Mouse (Mus musculus) gonadal fat pad, adult 2 months (tissue): ENCODE results near the gene Olfr1100. TPM values are rescaled to one million over a fixed set of nuclear protein-coding genes. Genes with fewer than 3 reads are reported as not detected.

Source experiments
- DNase-seq: peaks from one replicate; pipeline ENCODE4 v3.0.0-alpha.2; 2012; ENCODE audit warnings: low read depth
- polyA plus RNA-seq: library from polyadenylated mRNA; depleted of rRNA; stranded (reverse); fragments of >200 nt; gene quantifications from 2 replicates; pipeline ENCODE4 v1.2.3, GENCODE M21; 2012; rRNA removed

Gene Olfr1100
- not detected in 2 replicates for polyA plus RNA-seq

GRCm38 (mm10) chr2:86979854-86980253 lies at the start of gene Olfr1100:
Olfr1100 (minus strand) TSS chr2:86979954.
- no peak for DNase-seq

DNA sequence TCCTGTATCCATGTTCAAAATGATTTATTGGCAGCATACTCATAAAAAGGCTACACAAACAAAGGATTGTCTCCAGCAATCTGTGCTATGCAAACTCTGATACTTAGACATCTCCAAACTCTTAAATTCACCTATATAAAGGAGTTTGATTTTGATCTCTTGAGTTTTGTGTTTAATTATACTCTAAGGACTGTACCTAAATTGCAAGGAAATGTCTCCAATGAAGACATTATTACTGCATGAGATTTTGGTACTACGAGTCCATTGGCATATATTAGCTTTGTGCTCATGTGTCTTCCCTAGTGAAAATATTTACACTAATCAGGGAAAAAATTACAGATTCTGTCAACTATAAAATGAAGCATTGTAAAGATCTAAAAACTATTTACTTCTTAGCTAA lies 47.2 kb upstream of the Olfr1100 start, which contains the start of gene Olfr1104:
TSS of gene Olfr1104 (minus strand) at position 101 of the 400 bp plus-strand sequence.
- DNase-seq: no peak

DNA sequence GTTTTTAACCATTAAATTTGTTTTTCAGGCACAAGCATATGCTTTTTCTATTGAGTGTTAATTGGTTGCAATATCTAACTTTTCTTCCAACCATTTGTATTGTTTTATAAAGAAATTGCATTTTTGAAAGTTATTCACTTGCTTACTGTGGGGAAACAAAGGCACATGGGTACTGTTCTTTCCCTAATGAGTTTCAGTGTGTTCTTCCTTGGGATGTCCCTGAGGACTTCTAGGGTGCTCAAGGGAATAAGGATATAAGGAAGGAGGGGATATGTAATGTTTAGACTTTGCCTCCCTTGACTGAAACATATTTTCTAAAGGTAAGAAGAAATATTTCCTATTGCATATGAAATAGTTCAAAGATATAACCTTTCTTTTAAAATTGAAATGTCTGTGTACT lies 18.3 kb upstream of the Olfr1100 start, which contains the start of gene Olfr1102:
TSS of gene Olfr1102 (plus strand) at position 301 of the 400 bp plus-strand sequence.
- DNase-seq: no peak

- DNase-seq: no peak
Observed at GRCm38 (mm10) chr2:86991121-86991520, 11.4 kb upstream of the Olfr1100 start, which contains the start of gene Olfr1101. Olfr1101 (minus strand) TSS chr2:86991221.

GRCm38 (mm10) chr2:86960593-86960992 lies 19.2 kb downstream of the Olfr1100 start, which contains the start of gene Olfr1099:
Olfr1099 (minus strand) TSS chr2:86960693.
- DNase-seq: no peak

GRCm38 (mm10) chr2:86926557-86926956 lies 53.2 kb downstream of the Olfr1100 start:
- no peak for DNase-seq

Other genes with a start within 250 kb of the Olfr1100 start
- gene Olfr1089, start 246.3 kb downstream of the Olfr1100 start, polyA plus RNA-seq: not detected in 2 replicates
- gene Olfr1090, start 221.0 kb downstream of the Olfr1100 start, polyA plus RNA-seq: not detected in 2 replicates
- not detected in 2 replicates for gene Olfr1093, start 197.5 kb downstream of the Olfr1100 start, polyA plus RNA-seq
- not detected in 2 replicates for gene Olfr141, start 169.9 kb downstream of the Olfr1100 start, polyA plus RNA-seq
- not detected in 2 replicates for gene Olfr1094, start 155.3 kb downstream of the Olfr1100 start, polyA plus RNA-seq
- not detected in 2 replicates for gene Olfr1095, start 128.3 kb downstream of the Olfr1100 start, polyA plus RNA-seq
- not detected in 2 replicates for gene Gm13723, start 105.2 kb downstream of the Olfr1100 start, polyA plus RNA-seq
- not detected in 2 replicates for gene Olfr1097, start 87.7 kb downstream of the Olfr1100 start, polyA plus RNA-seq
- gene Olfr1098, start 55.4 kb downstream of the Olfr1100 start, polyA plus RNA-seq: not detected in 2 replicates
- gene Olfr1099, start 19.3 kb downstream of the Olfr1100 start, polyA plus RNA-seq: not detected in 2 replicates
- gene Olfr1101, start 11.3 kb upstream of the Olfr1100 start, polyA plus RNA-seq: not detected in 2 replicates
- gene Olfr1102, start 18.4 kb upstream of the Olfr1100 start, polyA plus RNA-seq: not detected in 2 replicates
- not detected in 2 replicates for gene Olfr1104, start 47.1 kb upstream of the Olfr1100 start, polyA plus RNA-seq
- gene Olfr1105, start 56.6 kb upstream of the Olfr1100 start, polyA plus RNA-seq: not detected in 2 replicates
- not detected in 2 replicates for gene Olfr1106, start 72.3 kb upstream of the Olfr1100 start, polyA plus RNA-seq
- not detected in 2 replicates for gene Olfr1107, start 95.9 kb upstream of the Olfr1100 start, polyA plus RNA-seq
- not detected in 2 replicates for gene Olfr1109, start 116.1 kb upstream of the Olfr1100 start, polyA plus RNA-seq
- not detected in 2 replicates for gene Olfr259, start 134.6 kb upstream of the Olfr1100 start, polyA plus RNA-seq
- gene Olfr1110, start 160.3 kb upstream of the Olfr1100 start, polyA plus RNA-seq: not detected in 2 replicates
- gene Olfr1111, start 172.7 kb upstream of the Olfr1100 start, polyA plus RNA-seq: not detected in 2 replicates
- not detected in 2 replicates for gene Olfr1112, start 207.8 kb upstream of the Olfr1100 start, polyA plus RNA-seq
- gene Olfr1113, start 229.0 kb upstream of the Olfr1100 start, polyA plus RNA-seq: not detected in 2 replicates